Mouse (Mus musculus): ENCODE measurements around the gene Pbx1.

Pbx1 gene

GRCm38 (mm10) chr1:168307275-168308182 lies 124.5 kb downstream of the Pbx1 start:
- DNase-seq (ENCODE audit: low read depth, low spot score), result no peak

- no peak for DNase-seq (ENCODE audit: low read depth, low spot score)
Observed at GRCm38 (mm10) chr1:168300505-168300904, 131.6 kb downstream of the Pbx1 start.

GRCm38 (mm10) chr1:168299928-168300365 lies 132.1 kb downstream of the Pbx1 start:
- DNase-seq (ENCODE audit: low read depth, low spot score), result no peak

- DNase-seq (ENCODE audit: low read depth, low spot score), result no peak
Observed at GRCm38 (mm10) chr1:168299181-168299580, 132.9 kb downstream of the Pbx1 start.

GRCm38 (mm10) chr1:168296290-168296689 lies 135.8 kb downstream of the Pbx1 start:
- no peak for DNase-seq (ENCODE audit: low read depth, low spot score)

- no peak for DNase-seq (ENCODE audit: low read depth, low spot score)
Observed at GRCm38 (mm10) chr1:168295782-168296181, 136.3 kb downstream of the Pbx1 start.

- no peak for DNase-seq (ENCODE audit: low read depth, low spot score)
Observed at GRCm38 (mm10) chr1:168293673-168294072, 138.4 kb downstream of the Pbx1 start.

- DNase-seq (ENCODE audit: low read depth, low spot score), result no peak
Observed at GRCm38 (mm10) chr1:168292106-168292505, 140.0 kb downstream of the Pbx1 start.

GRCm38 (mm10) chr1:168291643-168292040 lies 140.4 kb downstream of the Pbx1 start:
- no peak for DNase-seq (ENCODE audit: low read depth, low spot score)

- no peak for DNase-seq (ENCODE audit: low read depth, low spot score)
Observed at GRCm38 (mm10) chr1:168291001-168291642, 140.9 kb downstream of the Pbx1 start.

GRCm38 (mm10) chr1:168290236-168290985 lies 141.7 kb downstream of the Pbx1 start:
- DNase-seq (ENCODE audit: low read depth, low spot score), result no peak

- no peak for DNase-seq (ENCODE audit: low read depth, low spot score)
Observed at GRCm38 (mm10) chr1:168288891-168289545, 143.1 kb downstream of the Pbx1 start.

- DNase-seq (ENCODE audit: low read depth, low spot score), result no peak
Observed at GRCm38 (mm10) chr1:168287843-168288591, 144.1 kb downstream of the Pbx1 start.

GRCm38 (mm10) chr1:168286862-168287650 lies 145.0 kb downstream of the Pbx1 start:
- no peak for DNase-seq (ENCODE audit: low read depth, low spot score)

GRCm38 (mm10) chr1:168284566-168285141 lies 147.4 kb downstream of the Pbx1 start:
- no peak for DNase-seq (ENCODE audit: low read depth, low spot score)

GRCm38 (mm10) chr1:168283841-168284565 lies 148.1 kb downstream of the Pbx1 start:
- no peak for DNase-seq (ENCODE audit: low read depth, low spot score)

GRCm38 (mm10) chr1:168283421-168283820 lies 148.6 kb downstream of the Pbx1 start:
- DNase-seq (ENCODE audit: low read depth, low spot score), result no peak

- no peak for DNase-seq (ENCODE audit: low read depth, low spot score)
Observed at GRCm38 (mm10) chr1:168275678-168276077, 156.4 kb downstream of the Pbx1 start.

GRCm38 (mm10) chr1:168274296-168274695 lies 157.8 kb downstream of the Pbx1 start:
- DNase-seq (ENCODE audit: low read depth, low spot score), result no peak
